8 mouse cellular contexts compared by ENCODE assay signal in the genomic region with DNA sequence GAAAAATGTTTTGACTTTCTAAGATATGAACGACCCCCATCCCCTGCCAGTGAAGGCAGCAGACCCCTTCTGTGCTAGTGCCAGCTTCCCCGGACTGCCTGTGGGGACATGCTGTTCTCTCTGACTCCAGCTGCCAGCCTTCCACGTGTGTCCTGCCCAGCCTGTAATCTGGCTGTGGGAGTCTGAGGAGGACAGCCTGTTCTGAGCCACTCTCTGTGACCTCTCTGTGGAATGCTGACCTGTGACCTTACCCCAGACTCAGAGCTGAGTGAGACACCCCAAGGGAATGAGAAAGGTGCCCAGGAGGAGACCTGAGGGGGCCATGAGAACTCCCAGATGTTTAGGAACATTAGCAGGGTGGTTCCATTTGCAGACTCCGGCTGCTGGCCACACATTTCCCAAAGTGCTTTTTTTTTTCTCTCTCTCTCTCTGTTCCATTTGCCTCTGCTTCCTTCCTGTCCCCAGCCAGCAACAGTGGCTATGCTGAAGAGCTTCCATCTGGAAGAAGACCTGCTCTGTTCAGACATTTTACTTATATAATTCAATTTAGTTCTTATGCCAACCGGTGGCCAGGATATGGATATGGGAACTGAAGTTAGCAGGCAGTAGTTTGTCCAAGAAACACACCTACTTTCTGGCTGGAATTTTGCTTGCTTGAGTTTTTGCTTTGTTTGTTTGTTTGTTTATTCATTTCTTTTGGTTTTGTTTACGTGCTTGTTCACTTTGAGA. TPM values are rescaled to one million over a fixed set of nuclear protein-coding genes. Genes with fewer than 3 reads are reported as not detected.
A peak's percentile ranks its signal among the peaks of the same experiment; 100 is the strongest.
DNase-seq lines count a peak whose midpoint lies in the region; ATAC-seq and TF ChIP-seq lines count a peak whose summit lies in the region.

No protein-coding gene starts in this region.

- no peak overlapping the region for H3K4me2 ChIP-seq in limb, embryonic 11.5 days (ENCODE audit: low read depth, severe bottlenecking)
- H3K4me2 ChIP-seq in forebrain, embryonic 14.5 days (ENCODE audit: low read length) = no peak overlapping the region

- WGBS in embryonic facial prominence, embryonic 10.5 days = 39% methylated on average over 6 of the region's 6 CpGs
- 45% methylated on average over 6 of the region's 6 CpGs for WGBS in limb, embryonic 11.5 days
- 66% methylated on average over 6 of the region's 6 CpGs for WGBS in forebrain, embryonic 14.5 days

- H3K9ac ChIP-seq in limb, embryonic 11.5 days (ENCODE audit: low read length) = no peak overlapping the region
- H3K9ac ChIP-seq in forebrain, embryonic 14.5 days (ENCODE audit: low read length) = no peak overlapping the region

- H3K36me3 ChIP-seq in embryonic facial prominence, embryonic 10.5 days (replicated peaks) = no peaks in the 10 kb centered on the region
- no peaks in the 10 kb centered on the region for H3K36me3 ChIP-seq in limb, embryonic 11.5 days (ENCODE audit: control insufficient read depth, insufficient read depth, low read length)
- no peaks in the 10 kb centered on the region for H3K36me3 ChIP-seq in forebrain, embryonic 14.5 days (ENCODE audit: control insufficient read depth, insufficient read depth, low read length)

- peak overlapping the region; percentile 92 for H3K27ac ChIP-seq in gastrocnemius, adult 2 months
- peak overlapping the region; percentile 58 for H3K27ac ChIP-seq in embryonic facial prominence, embryonic 10.5 days (replicated peaks)
- H3K27ac ChIP-seq in limb, embryonic 11.5 days (replicated peaks; ENCODE audit: low read depth, low read length) = peak overlapping the region; percentile 62; the same call in 1 of the 2 replicates
- H3K27ac ChIP-seq in forebrain, embryonic 14.5 days (ENCODE audit: low read depth, low read length) = no peak overlapping the region

- DNase-seq in gastrocnemius, adult 2 months = peak; percentile 88
- no peak for DNase-seq in gastrocnemius, postnatal 10 days
- DNase-seq in embryonic facial prominence, embryonic 10.5 days (ENCODE audit: low spot score) = peak; percentile 58
- peak; percentile 60 to 73 for DNase-seq in heart, postnatal 36 days
- no peak for DNase-seq in limb, embryonic 11.5 days (ENCODE audit: low spot score)
- DNase-seq in cerebellum, adult 9-11 months = no peak
- DNase-seq in left cerebral cortex, postnatal 25 days (ENCODE audit: low spot score in 2 of 2) = no peak
- no peak for DNase-seq in forebrain, embryonic 14.5 days (ENCODE audit: low spot score)

- intact Hi-C loops in gastrocnemius, adult 2 months (cut with DNase I) = loop anchor here (2.0 kb wide), 1 partner anchor 43 kb away; no protein-coding TSS in a partner anchor
- intact Hi-C loops in heart, postnatal 36 days (cut with DNase I) = no loop called here
- intact Hi-C loops in left cerebral cortex, postnatal 25 days (cut with DNase I) = no loop called here

- H3K9me3 ChIP-seq in embryonic facial prominence, embryonic 10.5 days = no peaks in the 10 kb centered on the region
- H3K9me3 ChIP-seq in limb, embryonic 11.5 days (ENCODE audit: control insufficient read depth, low read length) = no peaks in the 10 kb centered on the region
- no peaks in the 10 kb centered on the region for H3K9me3 ChIP-seq in forebrain, embryonic 14.5 days (replicated peaks; ENCODE audit: control insufficient read depth, low read length)

- peak overlapping the region; percentile 56 for H3K4me3 ChIP-seq in gastrocnemius, adult 2 months
- H3K4me3 ChIP-seq in embryonic facial prominence, embryonic 10.5 days = no peak overlapping the region
- H3K4me3 ChIP-seq in limb, embryonic 11.5 days (ENCODE audit: low read depth, low read length) = no peak overlapping the region
- no peak overlapping the region for H3K4me3 ChIP-seq in forebrain, embryonic 14.5 days (ENCODE audit: low read depth, low read length)

- no peaks in the 10 kb centered on the region for H3K27me3 ChIP-seq in embryonic facial prominence, embryonic 10.5 days (replicated peaks; ENCODE audit: low read depth, poor library complexity, severe bottlenecking)
- H3K27me3 ChIP-seq in limb, embryonic 11.5 days (ENCODE audit: control insufficient read depth, insufficient read depth, low read length) = no peaks in the 10 kb centered on the region
- H3K27me3 ChIP-seq in forebrain, embryonic 14.5 days (replicated peaks; ENCODE audit: control insufficient read depth, insufficient read depth, low read length) = no peaks in the 10 kb centered on the region

- H3K4me1 ChIP-seq in embryonic facial prominence, embryonic 10.5 days = peaks cover 92% of the 10 kb centered on the region
- H3K4me1 ChIP-seq in limb, embryonic 11.5 days (ENCODE audit: control insufficient read depth, insufficient read depth, low read length) = peaks cover 32% of the 10 kb centered on the region
- peaks cover 31% of the 10 kb centered on the region for H3K4me1 ChIP-seq in forebrain, embryonic 14.5 days (ENCODE audit: control insufficient read depth, insufficient read depth, low read length)

- ATAC-seq in limb, embryonic 11.5 days (ENCODE audit: insufficient number of reproducible peaks, low FRiP score, low TSS enrichment, low read depth) = no peak
- no peak for ATAC-seq in forebrain, embryonic 14.5 days

- no peak for TF ChIP-seq CTCF in gastrocnemius, adult 2 months (IDR thresholded peaks at IDR 0.05)

RNA-seq across cellular contexts. Expression of a gene that starts 15.8 kb away (rescaled TPM):
- 100 to 1,000 TPM; 101 to 127 TPM for total RNA-seq in gastrocnemius, adult 2 months (2021)
- 10 to 100 TPM; 50.5 to 60.6 TPM for total RNA-seq in gastrocnemius, postnatal 10 days (2021)
- 20.8 and 21.9 TPM in 2 replicates for polyA plus RNA-seq in embryonic facial prominence, embryonic 10.5 days (2016; fragmentation: Nextera tagmentation; extraction: Ambion mirVana)
- 10 to 100 TPM; 47.9 to 54.2 TPM for total RNA-seq in heart, postnatal 36 days (2021)
- polyA plus RNA-seq in limb, embryonic 11.5 days (2014; fragmentation: Nextera tagmentation; extraction: Ambion mirVana) = 14.3 and 15.7 TPM in 2 replicates
- total RNA-seq in left cerebral cortex, postnatal 25 days (2021) = 10 to 100 TPM; 28.7 to 29.5 TPM
- 13.0 and 18.6 TPM in 2 replicates for polyA plus RNA-seq in forebrain, embryonic 14.5 days (2014; fragmentation: Nextera tagmentation; extraction: Ambion mirVana)

RNA-seq across cellular contexts. Expression of a gene that starts 45.6 kb away (rescaled TPM):
- total RNA-seq in gastrocnemius, adult 2 months (2021) = 10 to 100 TPM; 76.5 to 87.2 TPM
- total RNA-seq in gastrocnemius, postnatal 10 days (2021) = 10 to 100 TPM; 44.0 to 46.4 TPM
- 59.4 and 60.0 TPM in 2 replicates for polyA plus RNA-seq in embryonic facial prominence, embryonic 10.5 days (2016; fragmentation: Nextera tagmentation; extraction: Ambion mirVana)
- total RNA-seq in heart, postnatal 36 days (2021) = 10 to 100 TPM; 45.0 to 46.7 TPM
- 63.7 and 67.5 TPM in 2 replicates for polyA plus RNA-seq in limb, embryonic 11.5 days (2014; fragmentation: Nextera tagmentation; extraction: Ambion mirVana)
- 10 to 100 TPM; 23.6 to 25.8 TPM for total RNA-seq in left cerebral cortex, postnatal 25 days (2021)
- 60.0 and 64.7 TPM in 2 replicates for polyA plus RNA-seq in forebrain, embryonic 14.5 days (2014; fragmentation: Nextera tagmentation; extraction: Ambion mirVana)

Comparison
In these comparisons a context has a peak if more than half of its experiments do, and no peak if none do; other contexts are left out.
1. DNase-seq: peak in gastrocnemius, adult 2 months (single experiment), embryonic facial prominence, embryonic 10.5 days (single experiment) and heart, postnatal 36 days (2 of 2); none in gastrocnemius, postnatal 10 days (single experiment), limb, embryonic 11.5 days (single experiment), cerebellum, adult 9-11 months (single experiment), left cerebral cortex, postnatal 25 days (0 of 2) and forebrain, embryonic 14.5 days (single experiment).